Mouse (Mus musculus) erythroblast, adult 5-6 weeks (primary cell): ENCODE results near the gene Ear14. TPM values are rescaled to one million over a fixed set of nuclear protein-coding genes. Genes with fewer than 3 reads are reported as not detected.
"Not testable (repeated sequence)": the region's sequence is repeated elsewhere in the genome, so short reads cannot be mapped to it uniquely, and the experiment has no call there.

Source experiments
- ATAC-seq: replicated peaks from 2 replicates; pipeline ENCODE4 v1.8.0; 2016; ENCODE audit warnings: moderate number of reproducible peaks, mild to moderate bottlenecking, moderate TSS enrichment, inconsistent platforms; ENCODE audit not compliant: poor library complexity, low FRiP score, severe bottlenecking
- total RNA-seq, 2 experiments: library from RNA; stranded (forward) in 1 of 2; stranded (reverse) in 1 of 2; fragments of 150-400 nt in 1 of 2; fragments of 200-764, 138-1000 nt in 1 of 2; gene quantifications; 2 replicates each; pipeline versions ENCODE4 v1.2.3 to v1.2.4; 2015 to 2017; ENCODE audit warnings: low replicate concordance in 2 of 2

The Ear14 gene
- total RNA-seq (2015; ENCODE audit: low replicate concordance) (not detected in 2 replicates), total RNA-seq (2017; ENCODE audit: low replicate concordance) (not detected in 2 replicates)

- ATAC-seq = no peak
These were observed at the start of gene Ear14 for GRCm38 (mm10) chr14:51203115-51203514. Gene Ear14 (plus strand): TSS chr14:51203391.

- ATAC-seq = no peak
These were observed 47.0 kb upstream of the Ear14 start for GRCm38 (mm10) chr14:51156056-51156735.

GRCm38 (mm10) chr14:51156736-51157068, 46.5 kb upstream of the Ear14 start:
- no peak for ATAC-seq

- no peak for ATAC-seq
These were observed 46.1 kb upstream of the Ear14 start for GRCm38 (mm10) chr14:51157072-51157471.

- ATAC-seq = not testable (repeated sequence)
These were observed 41.2 kb upstream of the Ear14 start, which contains the start of gene Rnase2b for GRCm38 (mm10) chr14:51161976-51162375. Gene Rnase2b (plus strand): TSS chr14:51162260.

- ATAC-seq = not testable (repeated sequence)
These were observed 39.9 kb upstream of the Ear14 start for GRCm38 (mm10) chr14:51163323-51163722.

GRCm38 (mm10) chr14:51165435-51165834, 37.8 kb upstream of the Ear14 start:
- ATAC-seq = no peak

- ATAC-seq = no peak
These were observed 37.1 kb upstream of the Ear14 start for GRCm38 (mm10) chr14:51166068-51166467.

GRCm38 (mm10) chr14:51172095-51172865, 30.9 kb upstream of the Ear14 start:
- ATAC-seq = peak; percentile 70

- not testable (repeated sequence) for ATAC-seq
These were observed 30.2 kb upstream of the Ear14 start for GRCm38 (mm10) chr14:51172947-51173346.

- no peak for ATAC-seq
These were observed 29.3 kb upstream of the Ear14 start for GRCm38 (mm10) chr14:51173843-51174242.

GRCm38 (mm10) chr14:51181051-51181450, 22.1 kb upstream of the Ear14 start:
- not testable (repeated sequence) for ATAC-seq

GRCm38 (mm10) chr14:51195681-51196080, 7.5 kb upstream of the Ear14 start:
- no peak for ATAC-seq

GRCm38 (mm10) chr14:51199098-51200023, 3.8 kb upstream of the Ear14 start, which contains the start of gene Ang2:
Gene Ang2 (minus strand): TSS chr14:51199148.
- ATAC-seq = no peak

- no peak for ATAC-seq
These were observed 3.1 kb upstream of the Ear14 start for GRCm38 (mm10) chr14:51200054-51200453.

- no peak for ATAC-seq
These were observed 2.7 kb upstream of the Ear14 start for GRCm38 (mm10) chr14:51200466-51200865.

GRCm38 (mm10) chr14:51220075-51220474, 16.9 kb downstream of the Ear14 start:
- ATAC-seq = not testable (repeated sequence)

- not testable (repeated sequence) for ATAC-seq
These were observed 26.5 kb downstream of the Ear14 start for GRCm38 (mm10) chr14:51229657-51230056.

GRCm38 (mm10) chr14:51237488-51237887, 34.3 kb downstream of the Ear14 start:
- not testable (repeated sequence) for ATAC-seq

GRCm38 (mm10) chr14:51240899-51241298, 37.7 kb downstream of the Ear14 start:
- ATAC-seq = no peak; the same call in 1 of the 2 replicates
